Mouse (Mus musculus) hindbrain, embryonic 11.5 days (tissue): Measurements from ENCODE around the gene Car4. TPM values are rescaled to one million over a fixed set of nuclear protein-coding genes. Genes with fewer than 3 reads are reported as not detected.

ENCODE experiments used
- ATAC-seq: fragments of 200-750 bp; cut with Nextera tagmentation; 2 replicates; pipeline ENCODE4 v1.8.0; 2017; ENCODE audit warnings: mild to moderate bottlenecking, moderate TSS enrichment, moderate library complexity; ENCODE audit not compliant: low FRiP score
- DNase-seq: peaks from one replicate; pipeline ENCODE4 v3.0.0-alpha.2; 2015; ENCODE audit warnings: low spot score
- H3K27ac ChIP-seq: fragments of 300-500 bp; sonication (generic); 2 replicates; pipeline ENCODE4 v1.5.1; 2014; ENCODE audit warnings: mild to moderate bottlenecking, low read depth, low read length
- H3K27me3 ChIP-seq: fragments of 300-500 bp; sonication (generic); 2 replicates; pipeline ENCODE4 v1.6.1; 2014; ENCODE audit warnings: mild to moderate bottlenecking, low read length, moderate library complexity, mixed read lengths; ENCODE audit not compliant: control insufficient read depth, insufficient read depth
- H3K36me3 ChIP-seq: fragments of 300-500 bp; sonication (generic); 2 replicates; pipeline ENCODE4 v1.6.1; 2014; ENCODE audit warnings: mild to moderate bottlenecking, low read length, moderate library complexity, mixed read lengths; ENCODE audit not compliant: control insufficient read depth, insufficient read depth
- H3K4me1 ChIP-seq: fragments of 300-500 bp; sonication (generic); replicated peaks from 2 replicates; pipeline ENCODE4 v1.6.1; 2014; ENCODE audit warnings: low read length, mixed read lengths; ENCODE audit not compliant: control insufficient read depth, insufficient read depth
- H3K4me2 ChIP-seq: fragments of 300-500 bp; sonication (generic); replicated peaks from 2 replicates; pipeline ENCODE4 v1.6.1; 2014; ENCODE audit warnings: mild to moderate bottlenecking, low read depth, low read length
- H3K4me3 ChIP-seq: fragments of 300-500 bp; sonication (generic); 2 replicates; pipeline ENCODE4 v1.5.1; 2014; ENCODE audit warnings: low read depth, low read length
- H3K9ac ChIP-seq: fragments of 300-500 bp; sonication (generic); 2 replicates; pipeline ENCODE4 v1.6.1; 2014; ENCODE audit warnings: low read depth, low read length
- H3K9me3 ChIP-seq: fragments of 300-500 bp; sonication (generic); 2 replicates; pipeline ENCODE4 v1.6.1; 2016; ENCODE audit warnings: low read length; ENCODE audit not compliant: control insufficient read depth
- WGBS: fragments of 180-500 bp; shearing (Covaris S2); extraction: QIAGEN DNeasy Blood & Tissue Kit; methylation state at CpG from one replicate; pipeline ENCODE4 v1.1.7; 2014; 5-methylcytosine and 5-hydroxymethylcytosine counted together
- polyA plus RNA-seq: library from polyadenylated mRNA; unstranded; fragments of >200 nt; fragmentation: Nextera tagmentation; extraction: Ambion mirVana; gene quantifications from 2 replicates; pipeline ENCODE4 v1.2.1, GENCODE M21; 2014

Car4 gene
- polyA plus RNA-seq = 3.0 and 3.7 TPM in 2 replicates

GRCm38 (mm10) chr11:84957591-84958270 is at the start of gene Car4:
Gene Car4, plus strand, starts transcription at chr11:84957786.
- Histone ChIP-seq H3K36me3 (no peaks in the 10 kb centered on the region), H3K9ac (0 out of 2 replicates have a peak within 1 kb of the TSS, but pooled peaks have one; percentile 15), H3K27me3 (peaks cover 26% of the 10 kb centered on the region), H3K9me3 (no peaks in the 10 kb centered on the region), H3K4me2 (peak within 1 kb of the TSS; percentile 53), H3K4me1 (peaks cover 7% of the 10 kb centered on the region; the same call in 1 of the 2 replicates), H3K4me3 (peak within 1 kb of the TSS; percentile 32), H3K27ac (no peak within 1 kb of the TSS)
- peak; percentile 50 for DNase-seq
- no peak for ATAC-seq
- under 1% methylated on average over 48 of the region's 49 CpGs for WGBS

DNA sequence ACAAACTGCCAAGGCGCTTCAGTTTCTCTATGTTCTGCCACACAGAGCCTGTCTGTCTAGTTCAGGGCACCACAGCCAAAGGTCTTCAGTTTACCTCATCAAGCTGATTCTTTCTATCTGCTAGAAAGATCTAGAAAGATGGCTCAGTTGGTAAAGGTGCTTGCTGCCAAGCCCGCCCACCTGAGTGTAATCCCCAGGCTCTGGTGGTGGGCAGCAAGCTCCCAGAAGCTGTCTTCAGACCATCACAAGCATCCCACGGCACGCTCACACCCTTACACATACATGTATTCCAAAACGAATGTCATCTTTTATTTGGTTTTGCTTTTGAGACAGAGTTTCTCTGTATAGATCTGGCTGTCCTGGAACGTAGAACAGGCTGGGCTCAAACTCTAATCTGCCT is 49.1 kb upstream of the Car4 start:
- Histone ChIP-seq H3K27me3 (no peaks in the 10 kb centered on the region), H3K4me1 (no peaks in the 10 kb centered on the region), H3K9me3 (no peaks in the 10 kb centered on the region), H3K9ac (no peak overlapping the region), H3K27ac (no peak overlapping the region), H3K4me3 (no peak overlapping the region), H3K36me3 (peaks cover 4% of the 10 kb centered on the region; the same call in 1 of the 2 replicates), H3K4me2 (no peak overlapping the region)
- WGBS = 92% methylated on average over 6 of the region's 6 CpGs
- DNase-seq (no peak), ATAC-seq (no peak)

- DNase-seq = no peak
- Histone ChIP-seq H3K36me3 (no peaks in the 10 kb centered on the region; the same call in 1 of the 2 replicates), H3K4me2 (no peak overlapping the region), H3K4me3 (no peak overlapping the region), H3K9ac (no peak overlapping the region), H3K27ac (no peak overlapping the region), H3K9me3 (no peaks in the 10 kb centered on the region), H3K27me3 (no peaks in the 10 kb centered on the region), H3K4me1 (no peaks in the 10 kb centered on the region)
- ATAC-seq = no peak
- WGBS = 85% methylated on average over 4 of the region's 4 CpGs
Observed at GRCm38 (mm10) chr11:84910411-84910810, 47.2 kb upstream of the Car4 start.

GRCm38 (mm10) chr11:84914673-84915072 is 42.9 kb upstream of the Car4 start:
- H3K9ac ChIP-seq = no peak overlapping the region
- no peak overlapping the region for H3K27ac ChIP-seq
- no peak for DNase-seq
- no peak for ATAC-seq
- 80% methylated on average over 5 of the region's 5 CpGs for WGBS
- H3K9me3 ChIP-seq = no peaks in the 10 kb centered on the region
- H3K4me2 ChIP-seq = 0 out of 2 replicates have a peak overlapping the region, but pooled peaks have one; percentile 12
- H3K36me3 ChIP-seq = no peaks in the 10 kb centered on the region
- H3K4me3 ChIP-seq = no peak overlapping the region
- no peaks in the 10 kb centered on the region for H3K27me3 ChIP-seq
- no peaks in the 10 kb centered on the region for H3K4me1 ChIP-seq

- peak within 1 kb of the TSS; percentile 84 for H3K4me3 ChIP-seq
- DNase-seq (peak; percentile 84), ATAC-seq (peak; percentile 80)
- peak within 1 kb of the TSS; percentile 82 for H3K9ac ChIP-seq
- 4% methylated on average over 33 of the region's 34 CpGs for WGBS
- peak within 1 kb of the TSS; percentile 75 for H3K4me2 ChIP-seq
- no peaks in the 10 kb centered on the region for H3K36me3 ChIP-seq
- no peak within 1 kb of the TSS for H3K27ac ChIP-seq
- no peaks in the 10 kb centered on the region for H3K27me3 ChIP-seq
- H3K4me1 ChIP-seq = no peaks in the 10 kb centered on the region
- H3K9me3 ChIP-seq = no peaks in the 10 kb centered on the region
Observed at GRCm38 (mm10) chr11:84916053-84916702, 41.4 kb upstream of the Car4 start, which contains the start of gene Znhit3. Gene Znhit3, minus strand, starts transcription at chr11:84916366.

DNA sequence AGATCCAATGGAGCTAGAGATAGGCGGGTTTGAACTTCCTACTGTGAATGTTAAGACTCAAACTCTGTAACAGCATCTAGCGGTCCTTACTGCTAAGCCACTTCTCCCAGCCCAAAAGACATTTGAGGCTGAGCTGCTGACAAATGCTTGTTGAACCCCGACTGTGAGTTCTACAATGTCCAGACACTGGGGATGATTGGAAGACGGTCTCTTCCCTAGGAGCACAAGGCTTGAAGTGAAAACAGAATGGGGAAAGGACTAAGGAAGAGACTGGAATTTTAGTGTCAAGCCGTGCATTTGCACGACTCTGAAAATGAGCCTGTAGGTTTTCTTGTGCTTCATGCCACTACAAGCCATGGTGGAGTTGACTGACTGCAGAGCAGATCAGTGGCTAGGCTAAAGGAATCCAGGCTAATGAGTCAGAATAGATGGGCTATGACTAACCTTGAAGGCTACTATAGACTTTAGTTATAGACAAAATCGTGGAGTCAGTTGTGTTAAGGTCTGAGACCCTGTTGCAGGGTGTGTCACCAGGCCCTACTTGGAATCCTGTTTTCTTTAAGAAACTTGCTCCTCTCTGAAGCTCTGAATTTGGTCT is 40.8 kb upstream of the Car4 start:
- no peaks in the 10 kb centered on the region for H3K4me1 ChIP-seq
- H3K4me2 ChIP-seq = peak overlapping the region; percentile 26
- H3K9me3 ChIP-seq = no peaks in the 10 kb centered on the region
- no peak overlapping the region for H3K27ac ChIP-seq
- no peaks in the 10 kb centered on the region for H3K27me3 ChIP-seq
- H3K9ac ChIP-seq = peak overlapping the region; percentile 46
- 64% methylated on average over 7 of the region's 7 CpGs for WGBS
- ATAC-seq (no peak), DNase-seq (peak; percentile 16)
- H3K4me3 ChIP-seq = peak overlapping the region; percentile 84
- no peaks in the 10 kb centered on the region for H3K36me3 ChIP-seq

DNA sequence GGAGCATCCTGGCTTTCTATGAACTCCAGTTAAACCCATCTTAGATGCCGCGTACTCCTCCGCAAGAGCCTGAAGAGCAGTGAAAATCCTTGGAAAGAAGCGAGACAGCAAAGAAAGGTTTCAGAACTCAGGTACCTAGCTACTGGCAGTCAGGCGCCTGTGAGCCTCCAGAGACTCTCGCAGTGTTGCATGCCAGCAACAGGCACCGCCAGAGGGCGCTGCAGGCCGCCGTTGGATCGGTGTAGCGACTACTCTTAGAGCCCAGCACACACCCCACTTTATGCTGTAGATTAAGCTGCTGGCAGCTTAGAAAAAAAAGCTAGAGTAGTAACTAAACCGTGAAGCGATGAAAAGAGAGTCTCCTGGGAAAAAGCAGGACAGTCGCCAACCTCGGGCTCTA is 39.2 kb upstream of the Car4 start:
- Histone ChIP-seq H3K9ac (no peak overlapping the region), H3K9me3 (no peaks in the 10 kb centered on the region), H3K27me3 (no peaks in the 10 kb centered on the region), H3K27ac (no peak overlapping the region), H3K4me3 (no peak overlapping the region), H3K4me2 (no peak overlapping the region; the same call in 1 of the 2 replicates), H3K4me1 (no peaks in the 10 kb centered on the region), H3K36me3 (no peaks in the 10 kb centered on the region)
- ATAC-seq (peak; percentile 63; the same call in 1 of the 2 replicates), DNase-seq (peak; percentile 94)
- 6% methylated on average over 16 of the region's 16 CpGs for WGBS

- no peak overlapping the region for H3K27ac ChIP-seq
- H3K4me3 ChIP-seq = no peak overlapping the region
- H3K27me3 ChIP-seq = no peaks in the 10 kb centered on the region
- H3K9ac ChIP-seq = no peak overlapping the region
- ATAC-seq = no peak
- no peaks in the 10 kb centered on the region for H3K4me1 ChIP-seq
- WGBS = 40% methylated on average over 3 of the region's 3 CpGs
- no peaks in the 10 kb centered on the region for H3K9me3 ChIP-seq
- H3K4me2 ChIP-seq = no peak overlapping the region
- DNase-seq = peak; percentile 43
- H3K36me3 ChIP-seq = no peaks in the 10 kb centered on the region
Observed at GRCm38 (mm10) chr11:84919276-84919675, 38.3 kb upstream of the Car4 start.
